Mouse (Mus musculus): ENCODE measurements around the gene BC052040. TPM values are rescaled to one million over a fixed set of nuclear protein-coding genes. Genes with fewer than 3 reads are reported as not detected.
A peak's percentile ranks its signal among the peaks of the same experiment; 100 is the strongest.

BC052040 gene
- polyA plus RNA-seq, 1 experiment: 2.8 TPM

DNA sequence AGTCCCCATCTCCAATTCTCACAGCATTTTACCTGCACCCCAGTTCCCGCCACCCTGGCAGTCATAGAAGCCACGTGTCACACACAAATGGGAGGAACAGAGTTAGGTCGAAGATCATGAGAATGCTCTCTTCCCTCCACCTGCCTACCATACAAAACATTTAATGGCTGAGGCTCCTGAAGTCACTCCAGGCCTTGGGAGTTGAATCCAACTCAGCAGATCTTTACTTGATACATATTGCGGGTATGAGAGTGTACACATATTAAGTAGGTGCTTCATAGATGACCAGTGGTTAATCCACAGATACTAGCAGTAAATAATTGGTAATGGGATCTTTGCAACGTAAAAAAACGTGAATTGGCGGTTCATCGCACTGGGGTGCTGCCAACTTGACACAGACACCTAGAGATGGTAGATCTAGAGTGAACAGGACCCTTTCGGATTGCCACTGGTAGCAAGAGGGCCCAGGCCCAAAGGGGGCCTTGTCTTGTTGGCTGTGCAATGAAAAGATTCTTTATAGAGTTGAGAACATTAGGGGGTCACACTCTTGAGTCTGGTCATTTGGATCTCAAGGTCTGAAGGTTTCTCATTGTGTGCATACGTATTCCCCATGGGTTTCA is 583 bp downstream of the BC052040 start:
- WGBS: 63% methylated on average over 10 of the region's 10 CpGs
- DNase-seq: no peak
- TF ChIP-seq CTCF (conservative IDR thresholded peaks at IDR 0.05; ENCODE audit: insufficient read depth, insufficient read length, low read depth, low read length) (no peak), POLR2A (IDR thresholded peaks at IDR 0.05; ENCODE audit: low read depth, low read length) (no peak)
- peak overlapping the region; percentile 73 for H3K4me3 ChIP-seq (ENCODE audit: insufficient read depth, low read depth, low read length)
- H3K36me3 ChIP-seq (ENCODE audit: control insufficient read depth, insufficient read depth, low read length): no peaks in the 10 kb centered on the region
- H3K4me1 ChIP-seq (ENCODE audit: control insufficient read depth, insufficient read depth, low read length): peaks cover 6% of the 10 kb centered on the region; the same call in 1 of the 2 replicates
- H3K27ac ChIP-seq (ENCODE audit: insufficient read depth, low read depth, low read length): no peak overlapping the region
- H3K27me3 ChIP-seq (replicated peaks; ENCODE audit: control insufficient read depth, insufficient read depth, low read length): no peaks in the 10 kb centered on the region

DNA sequence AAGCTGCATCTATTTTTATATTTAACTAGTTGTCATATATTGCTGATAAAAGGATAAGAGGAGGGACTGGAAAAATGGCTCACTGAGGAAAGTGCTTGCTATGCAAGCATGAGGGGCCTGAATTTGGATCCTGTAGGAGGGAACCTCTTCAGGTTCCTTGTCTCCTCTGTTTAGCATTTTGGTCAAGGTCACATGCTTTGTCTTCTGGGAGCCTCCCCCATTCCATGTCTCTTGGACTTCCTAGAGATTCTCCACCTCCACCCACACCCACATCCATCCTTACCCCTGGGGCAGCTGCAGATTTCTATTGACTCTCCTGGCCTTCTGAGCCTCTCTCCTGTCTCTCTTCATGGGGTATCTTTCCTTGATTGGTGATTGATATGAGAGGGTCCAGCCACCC is 2.3 kb downstream of the BC052040 start:
- no peak for DNase-seq
- Histone ChIP-seq H3K4me1 (ENCODE audit: control insufficient read depth, insufficient read depth, low read length) (peaks cover 6% of the 10 kb centered on the region; the same call in 1 of the 2 replicates), H3K36me3 (ENCODE audit: control insufficient read depth, insufficient read depth, low read length) (no peaks in the 10 kb centered on the region), H3K27ac (ENCODE audit: insufficient read depth, low read depth, low read length) (no peak overlapping the region), H3K27me3 (replicated peaks; ENCODE audit: control insufficient read depth, insufficient read depth, low read length) (no peaks in the 10 kb centered on the region), H3K4me3 (ENCODE audit: insufficient read depth, low read depth, low read length) (no peak overlapping the region)
- TF ChIP-seq POLR2A (IDR thresholded peaks at IDR 0.05; ENCODE audit: low read depth, low read length) (no peak), CTCF (conservative IDR thresholded peaks at IDR 0.05; ENCODE audit: insufficient read depth, insufficient read length, low read depth, low read length) (no peak)

DNA sequence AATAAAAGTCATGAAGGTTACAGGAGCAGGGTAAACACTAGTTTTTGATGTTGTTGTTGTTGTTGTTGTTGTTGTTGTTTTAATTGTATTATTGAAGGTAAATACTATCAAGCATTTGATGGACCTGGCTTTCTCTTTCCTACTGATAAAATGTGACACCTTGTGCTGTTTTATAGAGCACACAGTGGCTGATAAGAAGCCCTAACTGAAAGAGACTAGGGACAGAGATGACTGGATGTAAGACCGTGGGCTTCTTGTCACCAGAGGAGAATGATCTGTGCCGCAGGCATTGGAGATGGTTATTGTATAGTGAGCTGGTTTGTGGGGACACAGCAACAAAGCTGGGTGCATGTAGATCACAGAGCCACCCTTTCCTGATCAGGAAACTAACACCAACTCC is 9.1 kb downstream of the BC052040 start:
- WGBS: 74% methylated on average over 2 of the region's 2 CpGs
- H3K27me3 ChIP-seq (replicated peaks; ENCODE audit: control insufficient read depth, insufficient read depth, low read length): no peaks in the 10 kb centered on the region
- no peaks in the 10 kb centered on the region for H3K36me3 ChIP-seq (ENCODE audit: control insufficient read depth, insufficient read depth, low read length)
- no peak overlapping the region for H3K27ac ChIP-seq (ENCODE audit: insufficient read depth, low read depth, low read length)
- DNase-seq: no peak
- TF ChIP-seq CTCF (conservative IDR thresholded peaks at IDR 0.05; ENCODE audit: insufficient read depth, insufficient read length, low read depth, low read length) (no peak), POLR2A (IDR thresholded peaks at IDR 0.05; ENCODE audit: low read depth, low read length) (no peak)
- no peak overlapping the region for H3K4me3 ChIP-seq (ENCODE audit: insufficient read depth, low read depth, low read length)
- no peaks in the 10 kb centered on the region for H3K4me1 ChIP-seq (ENCODE audit: control insufficient read depth, insufficient read depth, low read length)

DNA sequence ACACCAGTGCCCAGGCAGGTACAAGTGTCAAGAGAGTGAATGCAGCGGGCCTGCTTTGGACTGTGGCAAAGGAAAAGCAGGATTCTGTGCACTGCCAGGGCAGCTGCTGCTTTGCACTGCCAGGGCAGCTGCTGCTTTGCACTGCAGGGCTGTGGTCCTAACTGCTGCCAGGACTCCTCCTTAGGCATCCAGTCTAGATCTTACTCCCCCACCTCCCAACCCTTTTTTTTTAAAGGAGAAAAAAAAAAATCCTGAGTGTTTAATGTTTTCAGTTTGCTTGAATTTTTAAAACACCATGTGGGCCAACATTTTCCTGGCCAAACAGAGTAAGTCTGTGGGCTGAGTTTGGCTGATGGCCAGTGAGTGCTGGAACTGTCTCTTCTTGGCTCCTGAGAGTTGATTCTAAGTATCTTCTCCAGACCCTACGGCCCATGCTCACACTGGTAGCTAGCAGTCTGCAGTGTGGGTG is 11.2 kb downstream of the BC052040 start:
- peak; percentile 73 for DNase-seq
- no peaks in the 10 kb centered on the region for H3K27me3 ChIP-seq (replicated peaks; ENCODE audit: control insufficient read depth, insufficient read depth, low read length)
- no peak overlapping the region for H3K4me3 ChIP-seq (ENCODE audit: insufficient read depth, low read depth, low read length)
- H3K27ac ChIP-seq (ENCODE audit: insufficient read depth, low read depth, low read length): no peak overlapping the region
- H3K36me3 ChIP-seq (ENCODE audit: control insufficient read depth, insufficient read depth, low read length): no peaks in the 10 kb centered on the region
- H3K4me1 ChIP-seq (ENCODE audit: control insufficient read depth, insufficient read depth, low read length): no peaks in the 10 kb centered on the region
- WGBS: 29% methylated on average over 2 of the region's 2 CpGs
- no peak for TF ChIP-seq POLR2A (IDR thresholded peaks at IDR 0.05; ENCODE audit: low read depth, low read length)

DNA sequence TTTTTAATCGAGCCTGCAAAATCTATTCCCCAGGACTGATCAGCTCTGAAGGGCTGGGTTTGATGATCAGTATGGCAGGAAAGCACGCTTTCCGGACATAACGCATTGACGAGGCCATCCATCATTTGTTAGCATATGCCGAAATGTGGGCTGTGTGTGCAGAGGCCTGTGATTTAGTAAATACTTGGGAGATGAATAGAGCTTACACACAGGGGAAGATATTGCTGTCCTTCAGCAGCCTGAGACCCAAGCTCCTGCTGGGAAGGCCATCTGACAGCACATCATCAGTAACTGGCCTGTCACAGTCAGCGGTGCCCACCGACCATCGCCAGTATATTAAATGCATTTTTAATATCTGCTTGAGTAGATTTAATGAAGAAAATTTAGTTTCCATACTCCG is 15.5 kb downstream of the BC052040 start:
- 93% methylated on average over 10 of the region's 10 CpGs for WGBS
- Histone ChIP-seq H3K27me3 (replicated peaks; ENCODE audit: control insufficient read depth, insufficient read depth, low read length) (no peaks in the 10 kb centered on the region), H3K27ac (ENCODE audit: insufficient read depth, low read depth, low read length) (no peak overlapping the region), H3K4me1 (ENCODE audit: control insufficient read depth, insufficient read depth, low read length) (no peaks in the 10 kb centered on the region), H3K36me3 (ENCODE audit: control insufficient read depth, insufficient read depth, low read length) (no peaks in the 10 kb centered on the region), H3K4me3 (ENCODE audit: insufficient read depth, low read depth, low read length) (no peak overlapping the region)
- no peak for TF ChIP-seq POLR2A (IDR thresholded peaks at IDR 0.05; ENCODE audit: low read depth, low read length)
- DNase-seq: no peak

DNA sequence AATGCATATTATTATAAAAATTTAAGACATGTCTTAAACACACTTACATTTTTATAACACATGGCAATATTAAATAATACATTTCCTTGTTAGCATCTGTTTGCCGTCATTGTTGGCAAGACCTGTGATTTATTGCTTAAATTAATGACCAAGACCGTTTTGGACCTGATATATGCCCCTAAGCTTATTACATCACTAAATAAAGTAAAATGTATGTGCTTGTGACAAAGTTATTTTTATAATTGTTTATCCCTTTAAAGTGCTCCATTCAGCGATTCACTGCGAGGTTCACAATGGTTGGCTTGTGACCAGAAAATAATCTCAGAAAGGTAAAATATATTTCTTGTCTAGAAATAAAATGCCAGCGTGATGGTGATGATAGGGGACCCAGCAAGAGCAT is 16.8 kb downstream of the BC052040 start:
- H3K4me1 ChIP-seq (ENCODE audit: control insufficient read depth, insufficient read depth, low read length): no peaks in the 10 kb centered on the region
- 53% methylated on average over 5 of the region's 5 CpGs for WGBS
- no peak overlapping the region for H3K4me3 ChIP-seq (ENCODE audit: insufficient read depth, low read depth, low read length)
- no peak overlapping the region for H3K27ac ChIP-seq (ENCODE audit: insufficient read depth, low read depth, low read length)
- H3K36me3 ChIP-seq (ENCODE audit: control insufficient read depth, insufficient read depth, low read length): no peaks in the 10 kb centered on the region
- no peak for TF ChIP-seq POLR2A (IDR thresholded peaks at IDR 0.05; ENCODE audit: low read depth, low read length)
- no peak for TF ChIP-seq CTCF (conservative IDR thresholded peaks at IDR 0.05; ENCODE audit: insufficient read depth, insufficient read length, low read depth, low read length)
- no peak for DNase-seq
- H3K27me3 ChIP-seq (replicated peaks; ENCODE audit: control insufficient read depth, insufficient read depth, low read length): no peaks in the 10 kb centered on the region

DNA sequence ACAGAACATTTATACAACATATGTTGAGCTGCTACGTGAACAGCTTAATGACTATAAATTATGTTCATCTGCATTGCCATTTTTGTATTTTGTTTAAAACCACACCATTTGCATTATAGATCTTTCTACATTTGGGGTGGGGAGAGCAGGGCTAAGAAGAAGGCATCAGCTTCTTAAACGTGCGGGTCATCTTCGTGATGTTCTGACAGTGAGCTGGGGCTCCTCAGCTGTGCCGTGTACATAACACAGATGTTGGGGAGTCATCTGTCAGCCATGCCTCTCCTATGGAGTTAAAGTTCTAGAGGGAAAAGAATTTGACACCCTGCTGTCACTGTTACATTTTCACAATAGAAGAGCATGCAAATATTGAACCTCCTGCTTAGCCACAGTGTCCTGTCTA is 19.2 kb downstream of the BC052040 start:
- TF ChIP-seq POLR2A (IDR thresholded peaks at IDR 0.05; ENCODE audit: low read depth, low read length) (no peak), CTCF (conservative IDR thresholded peaks at IDR 0.05; ENCODE audit: insufficient read depth, insufficient read length, low read depth, low read length) (no peak)
- Histone ChIP-seq H3K27me3 (replicated peaks; ENCODE audit: control insufficient read depth, insufficient read depth, low read length) (no peaks in the 10 kb centered on the region), H3K27ac (ENCODE audit: insufficient read depth, low read depth, low read length) (no peak overlapping the region), H3K4me3 (ENCODE audit: insufficient read depth, low read depth, low read length) (no peak overlapping the region), H3K36me3 (ENCODE audit: control insufficient read depth, insufficient read depth, low read length) (no peaks in the 10 kb centered on the region), H3K4me1 (ENCODE audit: control insufficient read depth, insufficient read depth, low read length) (no peaks in the 10 kb centered on the region)
- DNase-seq: no peak
- WGBS: 76% methylated on average over 5 of the region's 5 CpGs

Data from kidney, adult 2 months (tissue).